Mouse (Mus musculus) heart, postnatal 36 days (tissue): ENCODE results near the gene Krtap31-1. TPM values are rescaled to one million over a fixed set of nuclear protein-coding genes. Genes with fewer than 3 reads are reported as not detected.
"Not testable (repeated sequence)": the region's sequence is repeated elsewhere in the genome, so short reads cannot be mapped to it uniquely, and the experiment has no call there.

ENCODE experiments used
- DNase-seq, 2 experiments: peaks; one replicate each; pipeline ENCODE4 v3.0.0; 2021 to 2022
- intact Hi-C: fragments of 180-260 bp; cut with DNase I; formaldehyde crosslinking; loops from one replicate; pipeline ENCODE4 v1.15.1; 2025
- total RNA-seq, 2 experiments: library from RNA; stranded (reverse); gene quantifications; 2 replicates each; pipeline ENCODE4 v1.2.3; 2021

Krtap31-1 gene
- not detected for total RNA-seq

GRCm38 (mm10) chr11:99907620-99908019 is at the start of gene Krtap31-1:
Krtap31-1 (plus strand) TSS chr11:99907920.
- DNase-seq: no peak
- intact Hi-C loops: no loop called here

DNA sequence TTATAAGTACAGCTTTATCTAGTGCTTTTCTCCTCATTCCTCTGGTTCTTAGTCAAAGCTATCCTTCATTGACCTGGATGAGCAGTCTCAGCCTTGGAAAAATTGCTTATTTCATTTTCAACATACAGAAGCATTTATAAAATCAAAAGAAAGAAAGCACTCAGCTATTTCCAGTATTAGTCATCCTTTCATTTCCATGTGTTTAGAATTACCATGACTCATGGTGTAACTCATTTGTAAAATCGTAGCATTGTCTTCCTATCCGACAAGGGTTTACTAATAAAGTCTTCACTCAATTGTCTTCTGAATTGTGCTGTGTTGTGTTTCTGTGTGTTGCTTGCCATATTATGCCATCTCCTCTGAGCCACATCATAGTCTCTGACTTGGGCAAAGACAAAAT is 49.0 kb upstream of the Krtap31-1 start:
- DNase-seq: no peak
- intact Hi-C loops: no loop called here

DNA sequence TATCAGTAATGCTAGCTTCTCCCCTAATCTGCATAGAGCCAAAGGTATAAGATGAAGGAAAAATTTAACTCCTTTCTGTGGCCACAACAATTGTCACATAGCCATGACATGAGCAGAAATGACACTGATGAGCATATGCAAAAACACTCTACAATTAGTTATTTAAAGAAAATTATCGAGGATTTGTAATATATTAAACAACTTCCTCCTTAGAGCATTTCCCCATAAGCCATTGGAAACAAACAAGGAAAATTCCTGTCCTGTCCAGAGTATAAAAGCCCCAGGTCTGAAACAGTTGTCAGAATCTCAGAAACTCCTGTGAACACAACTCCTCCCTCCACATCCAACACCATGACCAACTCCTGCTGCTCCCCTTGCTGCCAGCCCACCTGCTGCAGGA is 43.5 kb upstream of the Krtap31-1 start, which contains the start of gene Gm11559:
Gene Gm11559, plus strand, starts transcription at position 301 of the 400 bp plus-strand sequence.
- DNase-seq, intact Hi-C loops: not testable (repeated sequence)

DNA sequence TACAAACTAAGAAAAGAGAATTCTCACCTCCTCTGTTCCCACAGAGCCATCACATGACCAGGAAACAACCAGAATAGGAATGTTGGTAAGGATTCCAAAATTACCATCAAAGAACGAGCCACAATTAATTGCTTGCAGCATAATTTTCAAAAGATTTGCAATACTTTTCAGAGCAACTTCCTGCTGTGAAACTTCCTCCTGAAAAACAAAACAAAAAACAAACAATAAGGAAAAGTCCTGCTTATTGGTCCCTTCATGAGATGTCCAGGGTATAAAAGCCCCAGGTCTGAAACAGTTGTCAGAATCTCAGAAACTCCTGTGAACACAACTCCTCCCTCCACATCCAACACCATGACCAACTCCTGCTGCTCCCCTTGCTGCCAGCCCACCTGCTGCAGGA is 34.6 kb upstream of the Krtap31-1 start, which contains the start of gene Krtap9-1:
Gene Krtap9-1, plus strand, starts transcription at position 301 of the 400 bp plus-strand sequence.
- DNase-seq, intact Hi-C loops: not testable (repeated sequence)

GRCm38 (mm10) chr11:99878887-99879286 is 28.8 kb upstream of the Krtap31-1 start, which contains the start of gene Gm11567:
Gm11567 (plus strand) TSS chr11:99879187.
- DNase-seq, intact Hi-C loops: not testable (repeated sequence)

DNA sequence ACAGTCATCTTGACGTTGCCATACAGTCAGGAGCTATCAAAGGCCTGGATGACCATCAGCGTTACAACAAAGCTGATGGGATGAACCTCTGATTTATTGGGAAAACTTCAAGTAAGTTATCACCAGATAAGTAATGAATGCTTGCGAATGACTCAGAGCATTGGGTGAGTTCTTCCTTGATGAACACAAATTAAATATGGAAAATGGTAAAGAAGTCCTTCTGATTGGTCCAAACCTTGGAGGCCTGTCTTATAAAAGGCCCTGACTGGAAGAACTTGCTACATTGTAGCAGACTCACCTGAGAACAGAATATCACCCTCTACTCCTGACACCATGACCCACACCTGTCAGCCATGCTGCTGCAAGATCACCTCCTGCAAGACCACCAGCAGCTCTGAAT is 6.7 kb downstream of the Krtap31-1 start, which contains the start of gene Gm11565:
Gene Gm11565, plus strand, starts transcription at position 301 of the 400 bp plus-strand sequence.
- intact Hi-C loops: no loop called here
- DNase-seq: no peak

- no peak for DNase-seq
- intact Hi-C loops: no loop called here
Observed at GRCm38 (mm10) chr11:99935991-99936390, 28.3 kb downstream of the Krtap31-1 start, which contains the start of gene Krtap31-2. Krtap31-2 (plus strand) TSS chr11:99936291.

DNA sequence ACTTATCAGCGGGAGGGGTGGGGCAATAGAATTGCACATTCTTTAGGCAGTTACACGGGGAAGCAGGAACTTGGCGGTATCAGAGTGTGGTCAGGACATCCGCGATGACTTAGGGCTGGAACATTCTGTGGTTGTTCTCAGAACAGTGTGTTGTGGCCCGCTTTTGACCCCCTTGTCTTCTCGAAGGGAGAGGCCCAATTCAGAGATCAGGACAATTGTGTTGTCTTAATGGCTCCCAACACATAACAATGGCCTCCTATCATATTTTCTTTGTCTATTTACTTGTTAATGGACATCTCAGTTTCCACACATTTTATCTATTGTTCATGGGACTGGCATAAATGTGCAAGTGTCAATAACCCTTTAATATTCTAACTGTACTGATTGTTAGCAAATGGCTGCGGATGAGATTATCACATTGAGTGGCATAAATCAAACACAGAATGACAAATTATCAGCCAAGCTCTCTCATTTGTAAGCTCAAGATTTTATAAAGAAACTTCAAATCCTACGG is 30.1 kb downstream of the Krtap31-1 start:
- no peak for DNase-seq
- intact Hi-C loops: no loop called here

DNA sequence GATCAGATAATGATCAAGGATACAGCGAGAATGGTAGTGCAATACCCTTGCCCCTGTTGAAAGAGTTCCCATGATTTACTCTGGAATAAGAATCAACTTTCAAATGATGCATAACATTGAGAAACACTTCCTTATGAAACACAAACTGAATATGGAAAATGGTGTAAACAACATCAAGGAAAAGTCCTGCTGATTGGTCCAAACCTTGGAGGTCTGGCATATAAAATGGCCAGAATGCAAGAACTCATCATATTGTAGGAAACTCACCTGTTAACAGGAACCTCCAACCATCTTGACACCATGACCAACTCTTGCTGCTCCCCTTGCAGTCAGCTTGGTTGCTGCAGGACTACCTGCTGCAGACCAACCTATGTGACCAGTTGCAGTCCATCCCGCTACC is 40.5 kb downstream of the Krtap31-1 start, which contains the start of gene Krtap9-5:
Gene Krtap9-5, plus strand, starts transcription at position 301 of the 400 bp plus-strand sequence.
- DNase-seq: no peak
- intact Hi-C loops: no loop called here

Other genes with a start within 250 kb of the Krtap31-1 start
- gene Gm11563, start 249.0 kb upstream of the Krtap31-1 start, total RNA-seq: not detected
- not detected for gene Krtap4-6, start 242.0 kb upstream of the Krtap31-1 start, total RNA-seq
- gene Gm14190, start 217.2 kb upstream of the Krtap31-1 start, total RNA-seq: not detected
- gene Gm14180, start 173.6 kb upstream of the Krtap31-1 start, total RNA-seq: not detected
- gene Gm11595, start 135.0 kb upstream of the Krtap31-1 start, total RNA-seq: not detected
- not detected for gene Krtap4-8, start 127.2 kb upstream of the Krtap31-1 start, total RNA-seq
- gene Krtap4-9, start 122.7 kb upstream of the Krtap31-1 start, total RNA-seq: not detected
- gene Gm11596, start 114.5 kb upstream of the Krtap31-1 start, total RNA-seq: not detected
- gene Gm11569, start 109.0 kb upstream of the Krtap31-1 start, total RNA-seq: not detected
- gene Gm11554, start 103.5 kb upstream of the Krtap31-1 start, total RNA-seq: not detected
- not detected for gene Krtap4-13, start 98.0 kb upstream of the Krtap31-1 start, total RNA-seq
- not detected for gene Gm11564, start 92.3 kb upstream of the Krtap31-1 start, total RNA-seq
- not detected for gene 2300003K06Rik, start 69.9 kb upstream of the Krtap31-1 start, total RNA-seq
- not detected for gene Krtap4-16, start 56.3 kb upstream of the Krtap31-1 start, total RNA-seq
- gene Gm11568, start 50.0 kb upstream of the Krtap31-1 start, total RNA-seq: not detected
- gene Gm11559, start 43.4 kb upstream of the Krtap31-1 start, total RNA-seq: not detected
- gene Krtap9-1, start 34.5 kb upstream of the Krtap31-1 start, total RNA-seq: not detected
- gene Gm11567, start 28.7 kb upstream of the Krtap31-1 start, total RNA-seq: not detected
- not detected for gene Gm11565, start 6.8 kb downstream of the Krtap31-1 start, total RNA-seq
- not detected for gene Krtap31-2, start 28.4 kb downstream of the Krtap31-1 start, total RNA-seq
- gene Krtap9-5, start 40.6 kb downstream of the Krtap31-1 start, total RNA-seq: not detected
- not detected for gene Krtap29-1, start 71.1 kb downstream of the Krtap31-1 start, total RNA-seq
- not detected for gene Krtap16-1, start 78.7 kb downstream of the Krtap31-1 start, total RNA-seq
- gene Krtap17-1, start 86.1 kb downstream of the Krtap31-1 start, total RNA-seq: not detected
- gene Krt33a, start 108.3 kb downstream of the Krtap31-1 start, total RNA-seq: not detected
- gene Krt33b, start 121.9 kb downstream of the Krtap31-1 start, total RNA-seq: not detected
- not detected for gene Krt34, start 133.6 kb downstream of the Krtap31-1 start, total RNA-seq
- not detected for gene Krt31, start 142.6 kb downstream of the Krtap31-1 start, total RNA-seq
- not detected for gene Krt32, start 180.3 kb downstream of the Krtap31-1 start, total RNA-seq
- not detected for gene Krt35, start 188.3 kb downstream of the Krtap31-1 start, total RNA-seq
- gene Krt36, start 197.7 kb downstream of the Krtap31-1 start, total RNA-seq: not detected
- not detected for gene Krt13, start 213.6 kb downstream of the Krtap31-1 start, total RNA-seq
- gene Krt15, start 228.0 kb downstream of the Krtap31-1 start, total RNA-seq: not detected
- 10 to 100 TPM in 1 of 2 experiments, 1 to 10 TPM in 1; 6.0 to 10.2 TPM for gene Krt19, start 240.7 kb downstream of the Krtap31-1 start, total RNA-seq